Mouse (Mus musculus) kidney, embryonic 14.5 days (tissue): Measurements from ENCODE around the gene Ppp1r14a. TPM values are rescaled to one million over a fixed set of nuclear protein-coding genes. Genes with fewer than 3 reads are reported as not detected.

ENCODE experiments used
- ATAC-seq: fragments of 200-750 bp; cut with Nextera tagmentation; 2 replicates; pipeline ENCODE4 v1.8.0; 2017; ENCODE audit warnings: moderate number of reproducible peaks, mild to moderate bottlenecking, moderate TSS enrichment, moderate library complexity; ENCODE audit not compliant: low FRiP score, low TSS enrichment
- H3K27ac ChIP-seq: fragments of 300-500 bp; sonication (generic); 2 replicates; pipeline ENCODE4 v1.5.1; 2014; ENCODE audit warnings: low read depth, mild to moderate bottlenecking, low read length, moderate library complexity, mixed read lengths
- H3K27me3 ChIP-seq: fragments of 300-500 bp; sonication (generic); 2 replicates; pipeline ENCODE4 v1.6.1; 2014; ENCODE audit warnings: mild to moderate bottlenecking, low read length; ENCODE audit not compliant: control insufficient read depth, insufficient read depth
- H3K36me3 ChIP-seq: fragments of 300-500 bp; sonication (generic); 2 replicates; pipeline ENCODE4 v1.6.1; 2014; ENCODE audit warnings: low read length, mixed read lengths; ENCODE audit not compliant: control insufficient read depth, insufficient read depth
- H3K4me1 ChIP-seq: fragments of 300-500 bp; sonication (generic); 2 replicates; pipeline ENCODE4 v1.6.1; 2014; ENCODE audit warnings: low read length, mixed read lengths; ENCODE audit not compliant: control insufficient read depth, insufficient read depth
- H3K4me2 ChIP-seq: fragments of 300-500 bp; sonication (generic); replicated peaks from 2 replicates; pipeline ENCODE4 v1.6.1; 2014; ENCODE audit warnings: low read depth, mild to moderate bottlenecking, low read length
- H3K4me3 ChIP-seq: fragments of 300-500 bp; sonication (generic); 2 replicates; pipeline ENCODE4 v1.5.1; 2014; ENCODE audit warnings: mild to moderate bottlenecking, low read length
- H3K9ac ChIP-seq: fragments of 300-500 bp; sonication (generic); 2 replicates; pipeline ENCODE4 v1.6.1; 2014; ENCODE audit warnings: low read depth, mild to moderate bottlenecking, low read length, moderate library complexity
- H3K9me3 ChIP-seq: fragments of 300-500 bp; sonication (generic); 2 replicates; pipeline ENCODE4 v1.6.1; 2016; ENCODE audit warnings: low read length; ENCODE audit not compliant: control insufficient read depth
- WGBS: fragments of 180-500 bp; shearing (Covaris S2); extraction: QIAGEN DNeasy Blood & Tissue Kit; methylation state at CpG from one replicate; pipeline ENCODE4 v1.1.7; 2014; 5-methylcytosine and 5-hydroxymethylcytosine counted together
- polyA plus RNA-seq: library from polyadenylated mRNA; unstranded; fragments of >200 nt; fragmentation: Nextera tagmentation; extraction: Ambion mirVana; gene quantifications from 2 replicates; pipeline ENCODE4 v1.2.1, GENCODE M21; 2014

The Ppp1r14a gene
- polyA plus RNA-seq, 1 experiment from 2014 or later, result 19.3 TPM

DNA sequence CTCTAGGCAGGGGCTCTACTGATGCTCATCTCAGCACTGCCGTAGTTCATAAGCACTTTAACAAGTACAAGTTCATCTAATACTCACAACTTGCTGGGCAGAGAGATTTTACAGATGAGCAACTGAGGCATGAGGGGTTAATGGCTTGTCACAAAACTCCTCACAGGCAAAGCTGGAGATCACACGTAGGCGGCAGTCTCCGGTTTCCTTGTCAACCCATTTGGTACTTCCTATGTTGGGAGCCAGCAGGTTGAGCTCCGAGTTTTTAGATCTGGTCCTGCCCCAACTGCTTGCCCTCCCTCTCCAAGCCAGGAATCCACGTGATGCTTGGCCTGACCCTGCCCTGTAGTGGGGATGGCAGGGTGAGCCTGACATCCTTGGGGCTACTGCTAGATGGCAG lies 38.0 kb downstream of the Ppp1r14a start:
- no peak for ATAC-seq
- Histone ChIP-seq H3K27me3 (no peaks in the 10 kb centered on the region), H3K27ac (no peak overlapping the region), H3K4me2 (no peak overlapping the region), H3K4me3 (no peak overlapping the region), H3K9me3 (no peaks in the 10 kb centered on the region), H3K36me3 (peaks cover 36% of the 10 kb centered on the region), H3K9ac (no peak overlapping the region), H3K4me1 (no peaks in the 10 kb centered on the region)
- 38% methylated on average over 6 of the region's 6 CpGs for WGBS

DNA sequence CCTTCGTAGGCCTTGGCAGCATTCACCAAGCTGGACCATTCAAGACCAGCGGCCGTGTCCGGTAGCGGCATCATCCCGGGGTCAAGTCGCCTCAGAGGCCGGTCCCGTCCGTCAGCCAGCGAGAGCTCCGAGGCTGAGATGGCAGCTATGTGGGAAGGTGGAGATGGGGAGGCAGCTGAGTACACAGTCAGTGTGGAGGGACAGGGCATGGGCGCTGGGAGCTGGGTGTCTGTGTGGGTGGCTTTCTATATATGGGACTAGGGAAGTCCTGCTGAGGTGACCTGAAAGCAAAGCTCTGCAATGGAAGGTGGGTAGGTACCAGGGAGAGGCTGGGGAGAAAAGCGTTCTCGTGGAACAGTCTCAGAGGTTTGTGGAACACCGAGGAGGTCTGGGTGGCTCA lies 39.9 kb downstream of the Ppp1r14a start:
- Histone ChIP-seq H3K4me2 (no peak overlapping the region), H3K4me3 (no peak overlapping the region), H3K9ac (no peak overlapping the region), H3K27ac (no peak overlapping the region), H3K9me3 (no peaks in the 10 kb centered on the region), H3K36me3 (peaks cover 35% of the 10 kb centered on the region), H3K4me1 (no peaks in the 10 kb centered on the region), H3K27me3 (no peaks in the 10 kb centered on the region)
- 91% methylated on average over 16 of the region's 16 CpGs for WGBS
- no peak for ATAC-seq

GRCm38 (mm10) chr7:29334156-29334555 lies 45.0 kb downstream of the Ppp1r14a start:
- Histone ChIP-seq H3K27ac (no peak overlapping the region), H3K9ac (no peak overlapping the region), H3K4me1 (no peaks in the 10 kb centered on the region), H3K27me3 (0 out of 2 replicates have a peak, but pooled peaks cover 7% of the 10 kb centered on the region), H3K36me3 (peaks cover 23% of the 10 kb centered on the region), H3K9me3 (no peaks in the 10 kb centered on the region), H3K4me3 (no peak overlapping the region), H3K4me2 (no peak overlapping the region)
- no peak for ATAC-seq
- 85% methylated on average over 6 of the region's 7 CpGs for WGBS

- Histone ChIP-seq H3K4me1 (0 out of 2 replicates have a peak, but pooled peaks cover 3% of the 10 kb centered on the region), H3K27ac (no peak overlapping the region), H3K36me3 (peaks cover 13% of the 10 kb centered on the region), H3K4me2 (no peak overlapping the region), H3K9ac (no peak overlapping the region), H3K4me3 (no peak overlapping the region), H3K27me3 (0 out of 2 replicates have a peak, but pooled peaks cover 8% of the 10 kb centered on the region), H3K9me3 (no peaks in the 10 kb centered on the region)
- no peak for ATAC-seq
Observed at GRCm38 (mm10) chr7:29335276-29335675, 46.2 kb downstream of the Ppp1r14a start.

GRCm38 (mm10) chr7:29335841-29336671 lies 46.9 kb downstream of the Ppp1r14a start:
- no peaks in the 10 kb centered on the region for H3K9me3 ChIP-seq
- peaks cover 10% of the 10 kb centered on the region for H3K36me3 ChIP-seq
- 0 out of 2 replicates have a peak, but pooled peaks cover 10% of the 10 kb centered on the region for H3K27me3 ChIP-seq
- WGBS, result 80% methylated on average over 6 of the region's 6 CpGs
- H3K9ac ChIP-seq, result no peak overlapping the region
- no peak for ATAC-seq
- no peak overlapping the region for H3K4me3 ChIP-seq
- H3K27ac ChIP-seq, result no peak overlapping the region
- no peak overlapping the region for H3K4me2 ChIP-seq
- 0 out of 2 replicates have a peak, but pooled peaks cover 3% of the 10 kb centered on the region for H3K4me1 ChIP-seq

DNA sequence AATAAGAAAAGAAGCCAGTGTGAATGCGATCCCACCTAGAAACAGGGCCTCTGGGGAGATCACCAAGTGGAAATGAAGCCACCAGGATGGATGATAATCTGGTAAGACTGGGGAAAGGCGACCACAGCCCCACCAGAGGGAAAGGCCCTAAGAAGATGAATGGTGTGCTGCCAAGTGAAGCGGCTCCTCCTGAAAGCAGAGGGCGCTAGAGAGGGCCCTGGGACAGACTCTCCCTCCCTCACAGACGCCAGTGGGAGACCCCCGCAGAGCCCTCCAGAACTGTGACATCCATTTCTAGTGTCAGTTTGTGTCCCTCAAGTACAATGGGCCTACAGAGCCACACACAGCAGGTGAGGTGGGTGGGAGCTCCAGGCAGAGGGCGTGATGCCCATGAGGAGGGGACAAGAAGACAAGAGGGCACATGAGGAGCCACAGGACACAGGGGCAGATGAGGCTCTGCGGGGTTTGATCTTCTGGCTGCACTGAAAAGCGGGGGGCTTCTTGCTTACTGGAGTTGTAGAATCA lies 47.7 kb downstream of the Ppp1r14a start:
- Histone ChIP-seq H3K27ac (no peak overlapping the region), H3K4me2 (no peak overlapping the region), H3K9me3 (no peaks in the 10 kb centered on the region), H3K4me3 (no peak overlapping the region), H3K9ac (no peak overlapping the region), H3K36me3 (peaks cover 2% of the 10 kb centered on the region; the same call in 1 of the 2 replicates), H3K4me1 (0 out of 2 replicates have a peak, but pooled peaks cover 3% of the 10 kb centered on the region), H3K27me3 (peaks cover 13% of the 10 kb centered on the region; the same call in 1 of the 2 replicates)
- 76% methylated on average over 9 of the region's 9 CpGs for WGBS
- no peak for ATAC-seq

- Histone ChIP-seq H3K4me2 (no peak overlapping the region), H3K4me1 (0 out of 2 replicates have a peak, but pooled peaks cover 3% of the 10 kb centered on the region), H3K36me3 (no peaks in the 10 kb centered on the region; the same call in 1 of the 2 replicates), H3K27me3 (peaks cover 14% of the 10 kb centered on the region; the same call in 1 of the 2 replicates), H3K4me3 (no peak overlapping the region), H3K9ac (no peak overlapping the region), H3K27ac (no peak overlapping the region), H3K9me3 (no peaks in the 10 kb centered on the region)
- ATAC-seq, result no peak
- WGBS, result 72% methylated on average over 2 of the region's 2 CpGs
Observed at GRCm38 (mm10) chr7:29337766-29338165, 48.7 kb downstream of the Ppp1r14a start.

DNA sequence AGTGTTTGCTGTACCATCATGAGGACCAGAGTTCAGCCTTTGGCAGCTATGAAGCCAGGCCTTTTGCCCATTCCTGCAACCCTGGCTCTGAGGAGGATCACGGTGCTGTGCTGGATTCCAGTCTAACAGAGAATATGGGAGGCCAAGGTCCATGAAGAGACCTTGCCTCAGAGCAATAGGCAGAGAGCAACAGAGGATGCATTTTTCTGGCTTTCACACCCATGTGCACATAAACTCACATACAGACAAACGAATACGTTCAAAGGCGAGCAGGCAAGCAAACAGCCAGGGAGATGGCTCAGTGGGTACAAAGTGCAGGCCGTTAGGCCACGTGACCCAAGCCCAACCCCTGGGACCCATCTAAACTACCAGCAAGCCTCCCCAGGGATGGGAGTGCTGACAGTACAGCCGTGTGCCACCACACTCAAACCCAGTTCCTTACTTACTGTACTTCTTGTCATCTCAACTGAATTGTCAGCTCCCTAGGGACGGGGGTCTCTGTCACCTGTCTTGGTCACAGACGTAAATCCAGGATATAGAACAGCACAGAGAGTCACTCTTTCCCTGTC lies 49.3 kb downstream of the Ppp1r14a start:
- ATAC-seq, result 0 out of 2 replicates have a peak, but pooled peaks have one; percentile 20

More for the DNA sequence above, 49.3 kb downstream of the Ppp1r14a start:
- Histone ChIP-seq H3K9ac (no peak overlapping the region), H3K27me3 (peaks cover 14% of the 10 kb centered on the region; the same call in 1 of the 2 replicates), H3K4me2 (no peak overlapping the region), H3K27ac (no peak overlapping the region), H3K36me3 (no peaks in the 10 kb centered on the region; the same call in 1 of the 2 replicates), H3K4me1 (0 out of 2 replicates have a peak, but pooled peaks cover 3% of the 10 kb centered on the region), H3K9me3 (no peaks in the 10 kb centered on the region), H3K4me3 (no peak overlapping the region)
- WGBS, result 56% methylated on average over 9 of the region's 9 CpGs
